Mouse (Mus musculus): Measurements from ENCODE around the gene Asic2. TPM values are rescaled to one million over a fixed set of nuclear protein-coding genes. Genes with fewer than 3 reads are reported as not detected.

The Asic2 gene
- polyA plus RNA-seq, 1 experiment from 2014 or later: 8.7 TPM

DNA sequence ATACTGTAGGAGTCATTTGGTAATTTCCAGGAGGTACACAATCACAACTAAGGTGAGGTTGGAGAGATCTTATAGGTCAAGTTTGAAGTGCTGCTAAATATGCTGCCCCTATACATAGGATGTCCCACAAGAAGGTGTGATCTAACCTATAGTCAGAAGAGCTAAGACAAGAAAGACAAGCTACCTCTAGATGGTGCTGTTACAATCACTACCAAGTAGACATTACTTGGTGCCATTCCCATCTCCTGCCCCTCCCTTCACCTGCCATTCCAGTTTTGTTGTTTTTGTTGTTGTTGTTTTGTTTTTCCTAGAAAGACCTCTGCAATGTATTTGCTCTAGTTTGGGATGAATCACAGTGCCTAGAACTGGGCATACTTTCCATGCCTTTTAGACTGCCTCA lies 296.5 kb downstream of the Asic2 start:
- no peaks in the 10 kb centered on the region for H3K27me3 ChIP-seq (replicated peaks; ENCODE audit: control insufficient read depth, insufficient read depth, low read length)
- no peak overlapping the region for H3K9ac ChIP-seq (replicated peaks; ENCODE audit: low read depth, low read length)
- H3K36me3 ChIP-seq (ENCODE audit: control insufficient read depth, insufficient read depth): no peaks in the 10 kb centered on the region
- no peak for ATAC-seq
- no peaks in the 10 kb centered on the region for H3K4me1 ChIP-seq (replicated peaks; ENCODE audit: control insufficient read depth, insufficient read depth, low read length)
- H3K4me3 ChIP-seq (replicated peaks; ENCODE audit: low read length): no peak overlapping the region
- H3K27ac ChIP-seq (ENCODE audit: low read length): no peak overlapping the region
- no peak overlapping the region for H3K4me2 ChIP-seq (ENCODE audit: low read length)
- H3K9me3 ChIP-seq (ENCODE audit: control insufficient read depth, low read length): no peaks in the 10 kb centered on the region

DNA sequence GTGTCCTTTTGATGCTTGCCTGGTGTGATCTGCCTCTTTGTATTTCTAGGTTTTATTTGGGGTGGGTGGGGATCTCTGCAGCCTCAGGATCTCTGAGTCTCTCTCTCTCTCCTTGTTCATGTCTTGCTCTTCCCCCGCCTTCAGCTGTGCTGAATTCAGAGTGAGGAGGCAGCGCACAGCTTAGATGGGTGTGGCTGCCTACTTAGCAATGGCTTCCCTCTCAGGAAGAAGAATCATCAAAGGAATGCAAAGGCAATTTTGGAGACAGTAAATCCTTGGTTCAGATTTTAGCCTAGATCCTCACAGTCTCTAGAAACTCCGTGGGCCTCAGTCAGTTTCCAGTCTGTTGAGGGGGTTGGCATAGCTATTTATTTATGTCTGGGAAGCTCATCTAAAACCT lies 297.8 kb downstream of the Asic2 start:
- no peaks in the 10 kb centered on the region for H3K36me3 ChIP-seq (ENCODE audit: control insufficient read depth, insufficient read depth)
- ATAC-seq: no peak
- no peak overlapping the region for H3K27ac ChIP-seq (ENCODE audit: low read length)
- H3K27me3 ChIP-seq (replicated peaks; ENCODE audit: control insufficient read depth, insufficient read depth, low read length): no peaks in the 10 kb centered on the region
- H3K9me3 ChIP-seq (ENCODE audit: control insufficient read depth, low read length): no peaks in the 10 kb centered on the region
- no peak overlapping the region for H3K9ac ChIP-seq (replicated peaks; ENCODE audit: low read depth, low read length)
- no peak overlapping the region for H3K4me3 ChIP-seq (replicated peaks; ENCODE audit: low read length)
- H3K4me2 ChIP-seq (ENCODE audit: low read length): no peak overlapping the region
- no peaks in the 10 kb centered on the region for H3K4me1 ChIP-seq (replicated peaks; ENCODE audit: control insufficient read depth, insufficient read depth, low read length)
- WGBS: 74% methylated on average over 3 of the region's 3 CpGs

DNA sequence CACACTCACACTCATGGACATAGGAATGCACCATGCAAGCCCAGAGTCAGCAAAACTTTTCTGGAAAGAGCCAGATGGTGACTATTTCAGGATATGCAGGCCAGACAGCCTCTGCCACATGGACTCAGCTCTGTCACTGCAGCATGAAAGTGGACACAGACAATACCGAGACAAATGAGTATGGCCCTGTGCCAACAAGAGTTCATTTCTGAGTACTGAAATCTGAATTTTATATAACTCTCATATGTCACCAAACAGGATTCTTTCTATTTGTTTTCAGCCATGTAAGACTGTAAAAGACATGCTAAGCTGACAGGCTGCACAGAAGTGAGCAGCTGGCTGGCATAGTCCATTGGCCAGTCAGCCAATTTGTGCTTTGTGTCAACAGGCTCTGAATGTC lies 309.4 kb downstream of the Asic2 start:
- ATAC-seq: no peak
- WGBS: 21% methylated on average over 1 of the region's 1 CpGs

DNA sequence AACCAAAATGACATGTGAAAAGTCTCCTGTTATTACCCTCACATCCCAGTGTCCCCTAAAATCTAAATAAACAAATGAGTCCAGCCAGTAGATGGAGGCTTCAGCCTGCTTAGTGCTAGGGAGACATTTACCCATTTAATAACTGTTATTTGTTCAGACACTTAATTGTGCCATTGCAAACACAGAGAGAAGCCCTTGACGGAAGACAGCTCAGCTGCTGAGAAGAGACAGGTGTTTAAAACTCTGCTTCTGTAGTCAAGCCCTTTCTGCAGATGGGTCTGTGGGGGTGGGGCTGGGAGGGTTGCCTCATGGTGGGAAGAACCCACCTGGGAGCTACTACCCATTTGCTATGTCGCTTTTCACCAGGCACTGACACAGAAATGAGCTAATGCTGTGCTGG lies 311.1 kb downstream of the Asic2 start:
- WGBS: 20% methylated on average over 2 of the region's 2 CpGs
- ATAC-seq: 0 out of 2 replicates have a peak, but pooled peaks have one; percentile 49
- no peak overlapping the region for H3K4me2 ChIP-seq (ENCODE audit: low read length)
- H3K36me3 ChIP-seq (ENCODE audit: control insufficient read depth, insufficient read depth): no peaks in the 10 kb centered on the region
- no peaks in the 10 kb centered on the region for H3K9me3 ChIP-seq (ENCODE audit: control insufficient read depth, low read length)
- no peak overlapping the region for H3K4me3 ChIP-seq (replicated peaks; ENCODE audit: low read length)
- H3K27ac ChIP-seq (ENCODE audit: low read length): no peak overlapping the region
- no peak overlapping the region for H3K9ac ChIP-seq (replicated peaks; ENCODE audit: low read depth, low read length)
- H3K27me3 ChIP-seq (replicated peaks; ENCODE audit: control insufficient read depth, insufficient read depth, low read length): no peaks in the 10 kb centered on the region
- H3K4me1 ChIP-seq (replicated peaks; ENCODE audit: control insufficient read depth, insufficient read depth, low read length): peaks cover 9% of the 10 kb centered on the region; the same call in 1 of the 2 replicates

More for the DNA sequence above, 309.4 kb downstream of the Asic2 start:
- H3K4me3 ChIP-seq (replicated peaks; ENCODE audit: low read length): no peak overlapping the region
- no peaks in the 10 kb centered on the region for H3K9me3 ChIP-seq (ENCODE audit: control insufficient read depth, low read length)
- H3K4me2 ChIP-seq (ENCODE audit: low read length): no peak overlapping the region
- no peaks in the 10 kb centered on the region for H3K36me3 ChIP-seq (ENCODE audit: control insufficient read depth, insufficient read depth)
- no peak overlapping the region for H3K27ac ChIP-seq (ENCODE audit: low read length)
- no peaks in the 10 kb centered on the region for H3K27me3 ChIP-seq (replicated peaks; ENCODE audit: control insufficient read depth, insufficient read depth, low read length)
- no peak overlapping the region for H3K9ac ChIP-seq (replicated peaks; ENCODE audit: low read depth, low read length)
- peaks cover 9% of the 10 kb centered on the region; the same call in 1 of the 2 replicates for H3K4me1 ChIP-seq (replicated peaks; ENCODE audit: control insufficient read depth, insufficient read depth, low read length)

DNA sequence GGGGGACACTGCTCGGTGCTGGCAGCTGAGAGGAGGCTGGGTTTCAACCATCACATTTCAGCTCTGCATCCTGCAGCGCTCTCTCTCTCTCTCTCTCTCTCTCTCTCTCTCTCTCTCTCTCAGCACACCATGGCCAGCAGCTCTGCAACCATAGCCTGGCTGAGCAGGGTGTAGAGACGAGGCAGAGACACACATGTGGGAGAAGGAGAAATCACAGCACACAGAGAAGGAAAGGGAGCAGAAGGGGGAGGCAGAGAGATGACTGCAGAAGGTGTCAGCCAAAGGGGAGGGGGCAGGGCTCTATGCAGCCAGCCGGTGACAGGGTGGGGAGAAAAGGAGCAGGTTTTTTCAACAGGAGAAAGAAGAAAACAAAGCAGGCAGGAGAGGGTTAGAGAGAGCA lies 320.4 kb downstream of the Asic2 start:
- Histone ChIP-seq H3K4me2 (ENCODE audit: low read length) (no peak overlapping the region), H3K36me3 (ENCODE audit: control insufficient read depth, insufficient read depth) (no peaks in the 10 kb centered on the region), H3K4me1 (replicated peaks; ENCODE audit: control insufficient read depth, insufficient read depth, low read length) (peaks cover 7% of the 10 kb centered on the region), H3K9me3 (ENCODE audit: control insufficient read depth, low read length) (no peaks in the 10 kb centered on the region), H3K27me3 (replicated peaks; ENCODE audit: control insufficient read depth, insufficient read depth, low read length) (no peaks in the 10 kb centered on the region), H3K27ac (ENCODE audit: low read length) (no peak overlapping the region), H3K9ac (replicated peaks; ENCODE audit: low read depth, low read length) (no peak overlapping the region), H3K4me3 (replicated peaks; ENCODE audit: low read length) (no peak overlapping the region)
- WGBS: 32% methylated on average over 4 of the region's 4 CpGs
- no peak for ATAC-seq

DNA sequence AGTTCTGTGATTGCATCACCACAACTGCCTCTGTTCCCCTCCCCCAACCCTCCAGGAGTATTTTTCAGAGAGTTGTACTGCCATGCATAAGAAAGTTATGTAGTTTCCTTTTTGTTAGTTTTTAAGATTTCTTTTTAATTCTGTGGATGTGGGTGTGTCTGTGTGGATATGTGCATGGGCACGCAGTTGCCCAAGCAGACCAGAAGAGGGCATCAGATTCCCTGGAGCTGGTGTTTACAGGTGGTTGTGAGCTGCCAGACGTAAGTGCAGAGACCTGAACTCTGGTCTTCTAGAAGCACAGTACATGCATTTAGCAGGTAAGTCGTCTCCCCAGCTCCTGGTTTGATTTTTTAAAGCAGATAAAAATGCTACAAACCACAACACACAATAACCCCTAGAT lies 322.7 kb downstream of the Asic2 start:
- no peak overlapping the region for H3K4me2 ChIP-seq (ENCODE audit: low read length)
- H3K4me3 ChIP-seq (replicated peaks; ENCODE audit: low read length): no peak overlapping the region
- no peaks in the 10 kb centered on the region for H3K9me3 ChIP-seq (ENCODE audit: control insufficient read depth, low read length)
- no peak overlapping the region for H3K9ac ChIP-seq (replicated peaks; ENCODE audit: low read depth, low read length)
- no peaks in the 10 kb centered on the region for H3K36me3 ChIP-seq (ENCODE audit: control insufficient read depth, insufficient read depth)
- ATAC-seq: no peak
- peaks cover 7% of the 10 kb centered on the region for H3K4me1 ChIP-seq (replicated peaks; ENCODE audit: control insufficient read depth, insufficient read depth, low read length)
- no peaks in the 10 kb centered on the region for H3K27me3 ChIP-seq (replicated peaks; ENCODE audit: control insufficient read depth, insufficient read depth, low read length)
- 91% methylated on average over 3 of the region's 3 CpGs for WGBS
- no peak overlapping the region for H3K27ac ChIP-seq (ENCODE audit: low read length)

DNA sequence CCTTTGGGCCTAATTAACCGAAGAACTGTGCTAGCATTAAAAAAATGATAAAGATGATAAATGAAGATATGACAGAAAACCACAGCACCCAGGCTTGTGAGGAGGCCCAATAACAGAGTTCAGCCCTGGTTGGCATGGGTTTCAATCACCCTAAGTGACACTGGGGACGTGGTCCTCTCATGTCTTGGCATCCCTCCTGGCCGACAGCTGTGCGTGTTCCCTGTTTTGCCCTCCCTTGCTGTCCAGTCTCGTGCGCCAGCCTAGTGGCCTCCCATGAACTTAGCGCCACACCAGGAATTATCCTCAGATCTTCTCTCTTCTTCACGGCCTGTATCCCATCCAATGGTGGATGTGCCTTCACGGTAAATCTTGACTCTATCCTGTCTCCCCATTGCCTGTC lies 331.9 kb downstream of the Asic2 start:
- WGBS: 94% methylated on average over 9 of the region's 9 CpGs
- Histone ChIP-seq H3K4me3 (replicated peaks; ENCODE audit: low read length) (no peak overlapping the region), H3K9me3 (ENCODE audit: control insufficient read depth, low read length) (no peaks in the 10 kb centered on the region), H3K36me3 (ENCODE audit: control insufficient read depth, insufficient read depth) (no peaks in the 10 kb centered on the region), H3K4me2 (ENCODE audit: low read length) (no peak overlapping the region), H3K27ac (ENCODE audit: low read length) (no peak overlapping the region), H3K4me1 (replicated peaks; ENCODE audit: control insufficient read depth, insufficient read depth, low read length) (peaks cover 5% of the 10 kb centered on the region; the same call in 1 of the 2 replicates), H3K9ac (replicated peaks; ENCODE audit: low read depth, low read length) (no peak overlapping the region), H3K27me3 (replicated peaks; ENCODE audit: control insufficient read depth, insufficient read depth, low read length) (no peaks in the 10 kb centered on the region)
- ATAC-seq: no peak

DNA sequence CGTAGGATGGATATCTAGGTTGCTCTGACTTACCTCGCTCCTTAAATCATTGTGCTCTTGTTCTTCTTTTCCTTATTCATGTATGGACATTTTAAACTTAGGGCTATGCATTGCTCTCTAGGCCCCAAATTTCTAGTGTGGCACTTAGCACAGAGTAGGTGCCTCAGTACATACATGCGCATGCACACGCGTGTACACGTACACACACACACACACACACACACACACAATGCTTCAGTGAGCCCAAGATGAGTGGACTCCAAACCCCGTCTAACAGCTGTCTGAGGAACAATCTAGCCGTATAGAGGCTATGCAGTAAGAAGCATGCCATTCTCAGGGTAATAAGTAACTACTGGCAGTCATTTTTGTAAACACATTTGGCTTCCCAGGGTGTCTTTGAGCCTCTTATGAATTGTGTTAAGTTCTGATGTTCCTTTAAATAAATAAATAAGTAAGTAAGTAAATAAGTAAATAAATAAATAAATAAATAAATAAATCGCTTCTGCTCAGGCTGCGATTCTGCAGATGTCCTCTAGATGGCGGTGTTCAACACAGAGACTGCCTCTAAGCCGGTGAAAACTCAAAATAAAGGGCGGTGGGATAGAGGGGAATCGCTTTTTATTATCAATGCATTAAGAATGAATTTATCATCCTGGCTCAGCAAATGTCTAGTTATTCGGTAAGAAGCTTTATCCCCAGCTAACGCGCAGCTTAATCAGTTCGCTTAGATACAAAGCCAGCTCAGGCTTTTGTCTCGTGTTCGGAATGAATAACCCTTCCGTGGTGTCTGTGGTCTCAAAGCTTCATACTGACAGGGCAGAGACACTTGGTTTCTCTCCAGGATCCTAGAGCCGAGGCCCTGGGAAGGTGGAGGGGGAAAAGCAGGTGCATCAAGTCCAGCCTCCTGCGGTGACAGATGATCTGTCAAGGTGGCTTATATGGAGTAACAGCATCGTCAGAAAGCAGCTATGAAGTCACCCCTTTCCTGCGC lies 333.6 kb downstream of the Asic2 start:
- no peaks in the 10 kb centered on the region for H3K27me3 ChIP-seq (replicated peaks; ENCODE audit: control insufficient read depth, insufficient read depth, low read length)
- peak; percentile 50 for ATAC-seq

DNA sequence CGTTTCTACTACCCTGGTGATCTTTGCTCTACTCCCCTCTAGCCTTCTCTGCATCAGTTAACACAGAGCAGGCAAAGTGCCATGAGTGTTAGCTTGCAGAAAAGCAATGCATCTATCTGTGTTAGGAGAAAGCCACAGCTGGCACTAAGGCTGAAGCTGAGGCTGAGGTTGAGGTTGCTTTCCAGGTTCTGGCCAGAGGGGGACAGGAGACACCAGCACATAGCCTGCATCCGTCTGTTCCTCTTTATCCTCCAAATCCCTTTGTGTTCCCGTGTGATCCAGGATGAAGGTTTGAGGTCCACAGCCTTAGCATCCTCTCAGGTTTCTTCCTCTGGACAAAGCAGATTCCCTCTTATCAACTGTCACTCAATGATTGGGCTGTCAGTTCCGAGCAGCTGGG lies 343.1 kb downstream of the Asic2 start:
- H3K9ac ChIP-seq (replicated peaks; ENCODE audit: low read depth, low read length): no peak overlapping the region
- no peaks in the 10 kb centered on the region for H3K9me3 ChIP-seq (ENCODE audit: control insufficient read depth, low read length)
- no peak overlapping the region for H3K4me2 ChIP-seq (ENCODE audit: low read length)
- H3K27ac ChIP-seq (ENCODE audit: low read length): no peak overlapping the region
- H3K4me3 ChIP-seq (replicated peaks; ENCODE audit: low read length): no peak overlapping the region
- no peaks in the 10 kb centered on the region for H3K36me3 ChIP-seq (ENCODE audit: control insufficient read depth, insufficient read depth)
- no peaks in the 10 kb centered on the region for H3K27me3 ChIP-seq (replicated peaks; ENCODE audit: control insufficient read depth, insufficient read depth, low read length)
- no peaks in the 10 kb centered on the region for H3K4me1 ChIP-seq (replicated peaks; ENCODE audit: control insufficient read depth, insufficient read depth, low read length)
- no peak for ATAC-seq
- 55% methylated on average over 4 of the region's 4 CpGs for WGBS

More for the DNA sequence above, 333.6 kb downstream of the Asic2 start:
- no peaks in the 10 kb centered on the region for H3K36me3 ChIP-seq (ENCODE audit: control insufficient read depth, insufficient read depth)
- peak overlapping the region; percentile 17; the same call in 1 of the 2 replicates for H3K27ac ChIP-seq (ENCODE audit: low read length)
- peak overlapping the region; percentile 52 for H3K4me2 ChIP-seq (ENCODE audit: low read length)
- H3K9ac ChIP-seq (replicated peaks; ENCODE audit: low read depth, low read length): peak overlapping the region; percentile 45
- WGBS: 42% methylated on average over 25 of the region's 25 CpGs
- peaks cover 5% of the 10 kb centered on the region; the same call in 1 of the 2 replicates for H3K4me1 ChIP-seq (replicated peaks; ENCODE audit: control insufficient read depth, insufficient read depth, low read length)
- no peaks in the 10 kb centered on the region for H3K9me3 ChIP-seq (ENCODE audit: control insufficient read depth, low read length)
- H3K4me3 ChIP-seq (replicated peaks; ENCODE audit: low read length): peak overlapping the region; percentile 33
